Mouse (Mus musculus) heart, adult 2 months (tissue): ENCODE results near the gene Ptms.

Experiments used
- CTCF ChIP-seq: fragments of 200-600 bp; IDR thresholded peaks from 2 replicates; pipeline ENCODE4 v1.8.1; 2022; ENCODE audit warnings: antibody characterized with exemption, mild to moderate bottlenecking, moderate library complexity
- EP300 ChIP-seq: fragments of 200-500 bp; IDR thresholded peaks from 2 replicates; pipeline ENCODE4 v1.6.1; 2011; ENCODE audit warnings: low read depth, low read length, control low read depth; ENCODE audit not compliant: insufficient read depth
- POLR2A ChIP-seq: fragments of 200-500 bp; IDR thresholded peaks from 2 replicates; pipeline ENCODE4 v1.6.1; 2011; ENCODE audit warnings: mild to moderate bottlenecking, low read depth, low read length, control low read depth; ENCODE audit not compliant: insufficient read depth

DNA sequence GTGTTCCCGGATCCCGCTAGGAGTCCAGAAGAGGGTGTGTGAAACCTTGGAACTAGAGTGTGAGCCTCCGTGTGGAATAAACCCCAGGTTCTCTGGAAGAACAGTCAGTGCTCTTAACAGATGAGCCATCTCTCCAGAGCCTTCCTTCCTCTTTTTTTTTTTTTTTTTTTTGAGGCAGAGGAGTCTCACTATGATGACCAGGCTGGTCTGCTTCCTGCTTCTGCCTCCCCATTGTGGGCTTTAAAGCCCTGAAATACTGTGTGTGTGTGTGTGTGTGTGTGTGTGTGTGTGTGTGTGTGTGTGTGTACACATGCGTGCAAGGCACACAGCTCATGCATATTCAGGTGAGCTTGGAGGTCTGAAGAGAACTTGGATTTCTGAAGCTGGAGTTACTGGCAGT is 1.6 kb upstream of the Ptms start:
- TF ChIP-seq CTCF = no peak
- TF ChIP-seq POLR2A = no peak
- no peak for TF ChIP-seq EP300
